Mouse (Mus musculus) erythroblast, embryonic 14.5 days (primary cell): ENCODE measurements at regions not wholly inside any gene's neighbourhood (a gene's known extent, or its start where the extent isn't known, plus 50 kb on each side); places are given as distances from the start of the nearest gene placed in this dataset.
"Not testable (repeated sequence)": the region's sequence is repeated elsewhere in the genome, so short reads cannot be mapped to it uniquely, and the experiment has no call there.

Experiments used
- H3K27me3 ChIP-seq: 2 replicates; pipeline ENCODE4 v1.6.1; 2012; ENCODE audit warnings: inconsistent platforms; ENCODE audit not compliant: control insufficient read depth
- H3K36me3 ChIP-seq: 2 replicates; pipeline ENCODE4 v1.6.1; 2012; ENCODE audit warnings: mild to moderate bottlenecking, inconsistent platforms; ENCODE audit not compliant: control insufficient read depth
- H3K4me1 ChIP-seq: 2 replicates; pipeline ENCODE4 v1.6.1; 2012; ENCODE audit warnings: inconsistent platforms; ENCODE audit not compliant: control insufficient read depth
- H3K4me3 ChIP-seq: replicated peaks from 2 replicates; pipeline ENCODE3; 2012; ENCODE audit warnings: moderate library complexity, mild to moderate bottlenecking, inconsistent platforms
- H3K9me3 ChIP-seq: 2 replicates; pipeline ENCODE4 v1.6.1; 2012; ENCODE audit warnings: low read length, inconsistent platforms, mixed read lengths; ENCODE audit not compliant: control insufficient read depth
- GATA1 ChIP-seq: IDR thresholded peaks from 2 replicates; pipeline ENCODE4 v1.6.1; 2012; ENCODE audit warnings: low read length, inconsistent platforms, mixed read lengths
- TAL1 ChIP-seq: IDR thresholded peaks from 3 replicates; pipeline ENCODE4 v1.6.1; 2012; ENCODE audit warnings: low read length, inconsistent platforms, mixed read lengths

GRCm38 (mm10) chr15:8834151-8834550, 123.6 kb upstream of the Slc1a3 start:
- no peak overlapping the region for H3K4me3 ChIP-seq
- no peaks in the 10 kb centered on the region for H3K4me1 ChIP-seq
- H3K36me3 ChIP-seq: no peaks in the 10 kb centered on the region
- TF ChIP-seq GATA1 (no peak), TAL1 (no peak)
- no peaks in the 10 kb centered on the region for H3K27me3 ChIP-seq
- H3K9me3 ChIP-seq: no peaks in the 10 kb centered on the region

DNA sequence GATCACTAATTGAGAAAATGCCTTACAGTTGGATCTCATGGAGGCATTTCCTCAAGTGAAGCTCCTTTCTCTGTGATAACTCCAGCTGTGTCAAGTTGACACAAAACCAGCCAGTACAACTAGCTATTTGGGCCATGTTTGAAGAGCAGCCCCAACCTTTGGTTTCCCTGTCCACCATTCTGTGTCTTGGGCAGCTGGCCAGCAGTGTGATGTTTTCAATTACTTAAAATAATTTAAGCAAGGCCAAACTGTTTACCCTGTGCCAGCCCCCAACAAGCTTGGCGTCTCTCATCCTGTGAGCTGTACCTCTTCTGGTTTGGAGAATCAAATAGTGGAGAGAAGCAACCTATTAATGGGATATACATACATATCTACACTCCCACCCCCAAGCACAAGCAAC, 122.4 kb upstream of the Slc1a3 start:
- Histone ChIP-seq H3K4me1 (no peaks in the 10 kb centered on the region), H3K9me3 (no peaks in the 10 kb centered on the region), H3K27me3 (no peaks in the 10 kb centered on the region), H3K36me3 (no peaks in the 10 kb centered on the region), H3K4me3 (no peak overlapping the region)
- no peak for TF ChIP-seq TAL1

- H3K9me3 ChIP-seq: no peaks in the 10 kb centered on the region
- TF ChIP-seq GATA1 (no peak), TAL1 (no peak)
Observed at GRCm38 (mm10) chr15:8831720-8832620, 121.4 kb upstream of the Slc1a3 start.

DNA sequence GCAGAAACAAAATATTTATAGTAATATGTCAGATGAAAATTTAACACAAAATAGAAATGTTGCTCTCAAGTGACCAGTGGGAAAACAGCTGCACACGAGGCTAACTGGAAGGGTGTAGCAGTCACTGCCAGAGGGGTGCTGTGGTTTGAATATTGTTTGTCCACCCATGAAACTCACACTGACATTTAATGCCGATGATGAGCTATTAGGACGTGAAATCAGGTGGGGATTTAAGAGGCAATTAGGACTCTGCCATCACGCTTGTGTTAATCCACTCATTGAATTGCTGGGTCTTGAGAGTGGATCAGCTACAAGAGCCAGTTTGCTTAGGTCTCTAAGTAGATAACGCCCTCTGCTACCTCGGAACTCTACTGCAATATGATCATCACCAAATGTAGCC, 114.3 kb upstream of the Slc1a3 start:
- Histone ChIP-seq H3K4me1 (no peaks in the 10 kb centered on the region), H3K27me3 (no peaks in the 10 kb centered on the region), H3K9me3 (peaks cover 2% of the 10 kb centered on the region; the same call in 1 of the 2 replicates), H3K36me3 (no peaks in the 10 kb centered on the region), H3K4me3 (no peak overlapping the region)
- TF ChIP-seq GATA1 (no peak), TAL1 (no peak)

More at GRCm38 (mm10) chr15:8831720-8832620, 121.4 kb upstream of the Slc1a3 start:
- no peaks in the 10 kb centered on the region for H3K27me3 ChIP-seq
- H3K36me3 ChIP-seq: no peaks in the 10 kb centered on the region
- H3K4me1 ChIP-seq: no peaks in the 10 kb centered on the region
- no peak overlapping the region for H3K4me3 ChIP-seq

DNA sequence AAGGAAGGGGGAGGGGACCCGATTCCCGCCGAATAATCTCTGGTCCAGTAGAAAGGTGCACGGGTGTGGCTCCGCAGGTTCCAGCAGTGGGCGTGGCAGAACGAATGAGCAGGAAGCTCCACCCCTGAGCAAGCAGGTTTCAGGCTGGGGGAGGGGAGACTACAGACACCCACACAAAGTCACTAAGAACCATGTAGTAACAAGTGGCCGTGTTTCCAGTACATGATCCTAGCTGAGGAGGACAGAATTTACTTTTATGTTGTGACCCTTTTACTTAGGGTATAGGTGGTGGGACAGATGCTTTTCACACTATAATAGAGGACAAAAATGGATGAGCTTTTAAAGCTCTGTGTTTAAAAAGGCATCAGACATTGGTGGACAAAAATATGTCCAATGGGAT, 112.2 kb upstream of the Slc1a3 start:
- not testable (repeated sequence) for H3K4me1 ChIP-seq, H3K27me3 ChIP-seq, H3K4me3 ChIP-seq, H3K9me3 ChIP-seq, H3K36me3 ChIP-seq

DNA sequence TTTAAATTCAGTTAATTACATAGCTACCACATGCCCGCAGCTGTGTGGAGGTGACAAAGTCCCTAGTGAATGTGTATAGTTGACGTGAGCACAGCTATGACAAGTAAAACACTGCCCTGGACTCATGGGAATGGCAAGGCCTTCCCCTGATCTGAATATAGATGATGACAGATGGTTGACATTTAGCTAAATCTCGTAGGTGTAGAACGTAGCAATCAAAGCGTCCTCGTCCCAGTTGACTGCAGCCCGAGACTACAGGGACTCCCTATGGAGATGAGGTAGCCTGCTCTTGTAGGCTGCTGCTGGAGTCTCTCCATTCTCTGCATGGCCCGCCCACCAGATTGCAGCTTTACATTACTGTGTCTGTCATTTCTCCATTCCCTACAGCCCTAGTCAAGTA, 107.0 kb upstream of the Slc1a3 start:
- no peaks in the 10 kb centered on the region for H3K9me3 ChIP-seq
- no peaks in the 10 kb centered on the region for H3K36me3 ChIP-seq
- no peak overlapping the region for H3K4me3 ChIP-seq
- H3K4me1 ChIP-seq: no peaks in the 10 kb centered on the region
- H3K27me3 ChIP-seq: no peaks in the 10 kb centered on the region
- no peak for TF ChIP-seq GATA1

- Histone ChIP-seq H3K4me1 (no peaks in the 10 kb centered on the region), H3K36me3 (no peaks in the 10 kb centered on the region), H3K27me3 (no peaks in the 10 kb centered on the region), H3K9me3 (no peaks in the 10 kb centered on the region), H3K4me3 (no peak overlapping the region)
- TF ChIP-seq TAL1: no peak
Observed at GRCm38 (mm10) chr15:8816501-8817368, 106.2 kb upstream of the Slc1a3 start.

- Histone ChIP-seq H3K36me3 (no peaks in the 10 kb centered on the region), H3K4me1 (no peaks in the 10 kb centered on the region), H3K4me3 (no peak overlapping the region), H3K27me3 (no peaks in the 10 kb centered on the region), H3K9me3 (no peaks in the 10 kb centered on the region)
- TF ChIP-seq GATA1 (no peak), TAL1 (no peak)
Observed at GRCm38 (mm10) chr15:8815958-8816357, 105.4 kb upstream of the Slc1a3 start.

DNA sequence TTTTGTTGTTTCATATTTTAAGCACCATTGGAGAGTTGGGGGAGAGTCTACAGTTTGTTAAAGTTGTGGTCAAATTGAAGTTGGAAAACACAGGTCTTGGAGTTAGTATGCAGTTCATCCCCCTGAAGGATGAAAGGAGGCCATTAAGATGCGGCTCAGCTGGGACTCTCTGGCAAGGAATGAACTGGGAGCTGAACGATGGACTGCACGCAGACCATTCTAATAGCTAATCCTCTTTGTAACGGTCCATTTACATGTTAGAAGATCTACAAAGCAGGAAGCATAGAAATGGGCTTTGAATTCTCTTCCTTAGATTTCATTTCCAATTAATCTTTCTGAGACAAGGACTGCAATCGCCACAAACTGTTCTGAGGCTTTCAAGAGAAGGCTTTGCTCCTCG, 104.7 kb upstream of the Slc1a3 start:
- Histone ChIP-seq H3K4me1 (no peaks in the 10 kb centered on the region), H3K36me3 (no peaks in the 10 kb centered on the region), H3K27me3 (no peaks in the 10 kb centered on the region), H3K9me3 (no peaks in the 10 kb centered on the region), H3K4me3 (no peak overlapping the region)
- TF ChIP-seq GATA1: no peak
- TF ChIP-seq TAL1: no peak
